Mouse (Mus musculus) small intestine, adult 2 months (tissue): Measurements from ENCODE around the gene Gm11172.

ENCODE experiments used
- CTCF ChIP-seq: fragments of 200-500 bp; IDR thresholded peaks from 2 replicates; pipeline ENCODE4 v1.5.1; 2012; ENCODE audit warnings: low read depth, mild to moderate bottlenecking, control low read depth, inconsistent platforms, low read length, moderate library complexity, mixed read lengths; ENCODE audit not compliant: insufficient replicate concordance, insufficient read length; ENCODE audit errors: extremely low read depth
- POLR2A ChIP-seq: fragments of 200-500 bp; IDR thresholded peaks from 2 replicates; pipeline ENCODE4 v1.6.1; 2012; ENCODE audit warnings: low read depth, mild to moderate bottlenecking, control low read depth, inconsistent platforms, low read length, moderate library complexity

GRCm38 (mm10) chr16:10834542-10834910 lies 21.8 kb downstream of the Gm11172 start:
- TF ChIP-seq CTCF (no peak), POLR2A (no peak)
